Mouse (Mus musculus) heart, adult 2 months (tissue): ENCODE measurements around the gene Gm527.
A peak's percentile ranks its signal among the peaks of the same experiment; 100 is the strongest.

Experiments
- CTCF ChIP-seq: fragments of 200-600 bp; IDR thresholded peaks from 2 replicates; pipeline ENCODE4 v1.8.1; 2022; ENCODE audit warnings: antibody characterized with exemption, mild to moderate bottlenecking, moderate library complexity
- POLR2A ChIP-seq: fragments of 200-500 bp; IDR thresholded peaks from 2 replicates; pipeline ENCODE4 v1.6.1; 2011; ENCODE audit warnings: mild to moderate bottlenecking, low read depth, low read length, control low read depth; ENCODE audit not compliant: insufficient read depth

DNA sequence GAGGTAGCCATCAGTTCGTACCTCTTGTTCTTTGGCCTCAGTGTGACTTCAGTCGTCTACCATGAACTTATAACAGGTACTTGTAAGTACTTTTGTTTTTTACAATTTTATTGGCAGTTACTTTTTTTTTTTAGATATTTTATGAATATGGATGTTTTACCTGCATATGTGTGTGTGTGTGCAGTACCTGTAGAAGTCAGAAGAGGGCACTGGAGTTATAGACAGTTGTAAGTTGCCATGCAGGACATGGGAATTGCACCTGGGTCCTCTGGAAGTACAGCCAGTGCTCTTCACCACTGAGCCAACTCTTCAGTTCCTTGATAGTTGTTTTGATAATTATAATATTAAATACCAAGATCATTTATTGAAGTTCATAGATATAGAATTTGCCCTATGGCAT, 19.8 kb downstream of the Gm527 start:
- TF ChIP-seq POLR2A (no peak), CTCF (peak; percentile 61)
